Mouse (Mus musculus): ENCODE measurements around the gene Arid1a. TPM values are rescaled to one million over a fixed set of nuclear protein-coding genes. Genes with fewer than 3 reads are reported as not detected.

The Arid1a gene
- total RNA-seq (2014; fragmentation: Nextera tagmentation) (224 and 240 TPM in 2 replicates), total RNA-seq (2017) (21.4 and 22.2 TPM in 2 replicates), polyA plus RNA-seq (2012) (124 and 205 TPM in 2 replicates)

- ATAC-seq (ENCODE audit: extremely low read depth, insufficient number of reproducible peaks, low FRiP score, poor library complexity, severe bottlenecking) (peak; percentile 59), DNase-seq (ENCODE audit: low spot score) (peak; percentile 65)
- Histone ChIP-seq H3K27me3 (ENCODE audit: insufficient read depth, low read length) (0 out of 2 replicates have a peak, but pooled peaks cover 3% of the 10 kb centered on the region), H3K36me3 (replicated peaks) (peaks cover 4% of the 10 kb centered on the region), H3K4me1 (ENCODE audit: insufficient read depth, low read depth, low read length) (peaks cover 46% of the 10 kb centered on the region), H3K4me3 (ENCODE audit: low read depth, low read length) (peak within 1 kb of the TSS; percentile 78), H3K9me3 (replicated peaks) (no peaks in the 10 kb centered on the region)
- no peak for TF ChIP-seq GATA2 (IDR thresholded peaks at IDR 0.05; ENCODE audit: borderline replicate concordance, low read depth, low read length)
- TF ChIP-seq TAL1 (conservative IDR thresholded peaks at IDR 0.05; ENCODE audit: low read depth, low read length), result no peak
- TF ChIP-seq POLR2AphosphoS5 (IDR thresholded peaks at IDR 0.05; ENCODE audit: insufficient replicate concordance, low read depth, low read length), result no peak
- TF ChIP-seq CTCF (IDR thresholded peaks at IDR 0.05; ENCODE audit: low read depth, low read length), result no peak
- TF ChIP-seq GATA1 (IDR thresholded peaks at IDR 0.05; ENCODE audit: borderline replicate concordance, low read length), result no peak
Measured at GRCm38 (mm10) chr4:133756514-133757268, at the start of gene Arid1a. Gene Arid1a (minus strand): TSS chr4:133756769.

- no peak for TF ChIP-seq POLR2AphosphoS5 (IDR thresholded peaks at IDR 0.05; ENCODE audit: insufficient replicate concordance, low read depth, low read length)
- no peak for TF ChIP-seq TAL1 (conservative IDR thresholded peaks at IDR 0.05; ENCODE audit: low read depth, low read length)
- TF ChIP-seq GATA1 (IDR thresholded peaks at IDR 0.05; ENCODE audit: borderline replicate concordance, low read length), result no peak
- no peak for TF ChIP-seq GATA2 (IDR thresholded peaks at IDR 0.05; ENCODE audit: borderline replicate concordance, low read depth, low read length)
- TF ChIP-seq CTCF (IDR thresholded peaks at IDR 0.05; ENCODE audit: low read depth, low read length), result no peak
- ATAC-seq (ENCODE audit: extremely low read depth, insufficient number of reproducible peaks, low FRiP score, poor library complexity, severe bottlenecking), result no peak
- Histone ChIP-seq H3K9me3 (replicated peaks) (no peaks in the 10 kb centered on the region), H3K36me3 (replicated peaks) (no peaks in the 10 kb centered on the region), H3K27me3 (ENCODE audit: insufficient read depth, low read length) (no peaks in the 10 kb centered on the region), H3K4me3 (ENCODE audit: low read depth, low read length) (no peak overlapping the region), H3K4me1 (ENCODE audit: insufficient read depth, low read depth, low read length) (peaks cover 7% of the 10 kb centered on the region)
- no peak for DNase-seq (ENCODE audit: low spot score)
Measured at GRCm38 (mm10) chr4:133804401-133805263, 48.1 kb upstream of the Arid1a start.

GRCm38 (mm10) chr4:133800589-133800988 lies 44.0 kb upstream of the Arid1a start:
- no peaks in the 10 kb centered on the region for H3K9me3 ChIP-seq (replicated peaks)
- peaks cover 9% of the 10 kb centered on the region for H3K27me3 ChIP-seq (ENCODE audit: insufficient read depth, low read length)
- H3K4me1 ChIP-seq (ENCODE audit: insufficient read depth, low read depth, low read length), result peaks cover 7% of the 10 kb centered on the region
- no peak for TF ChIP-seq TAL1 (conservative IDR thresholded peaks at IDR 0.05; ENCODE audit: low read depth, low read length)
- no peak for TF ChIP-seq POLR2AphosphoS5 (IDR thresholded peaks at IDR 0.05; ENCODE audit: insufficient replicate concordance, low read depth, low read length)
- TF ChIP-seq GATA2 (IDR thresholded peaks at IDR 0.05; ENCODE audit: borderline replicate concordance, low read depth, low read length), result no peak
- TF ChIP-seq GATA1 (IDR thresholded peaks at IDR 0.05; ENCODE audit: borderline replicate concordance, low read length), result no peak
- TF ChIP-seq CTCF (IDR thresholded peaks at IDR 0.05; ENCODE audit: low read depth, low read length), result no peak
- ATAC-seq (ENCODE audit: extremely low read depth, insufficient number of reproducible peaks, low FRiP score, poor library complexity, severe bottlenecking) (no peak), DNase-seq (ENCODE audit: low spot score) (no peak)
- no peaks in the 10 kb centered on the region for H3K36me3 ChIP-seq (replicated peaks)
- no peak overlapping the region for H3K4me3 ChIP-seq (ENCODE audit: low read depth, low read length)

- no peaks in the 10 kb centered on the region for H3K9me3 ChIP-seq (replicated peaks)
- no peak for ATAC-seq (ENCODE audit: extremely low read depth, insufficient number of reproducible peaks, low FRiP score, poor library complexity, severe bottlenecking)
Measured at GRCm38 (mm10) chr4:133793269-133793668, 36.7 kb upstream of the Arid1a start.

GRCm38 (mm10) chr4:133774570-133775554 lies 18.3 kb upstream of the Arid1a start:
- DNase-seq (ENCODE audit: low spot score), result no peak
- TF ChIP-seq GATA2 (IDR thresholded peaks at IDR 0.05; ENCODE audit: borderline replicate concordance, low read depth, low read length) (no peak), POLR2AphosphoS5 (IDR thresholded peaks at IDR 0.05; ENCODE audit: insufficient replicate concordance, low read depth, low read length) (no peak), CTCF (IDR thresholded peaks at IDR 0.05; ENCODE audit: low read depth, low read length) (no peak), GATA1 (IDR thresholded peaks at IDR 0.05; ENCODE audit: borderline replicate concordance, low read length) (no peak), TAL1 (conservative IDR thresholded peaks at IDR 0.05; ENCODE audit: low read depth, low read length) (no peak)
- Histone ChIP-seq H3K4me3 (ENCODE audit: low read depth, low read length) (no peak overlapping the region), H3K27me3 (ENCODE audit: insufficient read depth, low read length) (peaks cover 31% of the 10 kb centered on the region), H3K9me3 (replicated peaks) (no peaks in the 10 kb centered on the region), H3K36me3 (replicated peaks) (no peaks in the 10 kb centered on the region), H3K4me1 (ENCODE audit: insufficient read depth, low read depth, low read length) (peaks cover 4% of the 10 kb centered on the region)
- ATAC-seq (ENCODE audit: extremely low read depth, insufficient number of reproducible peaks, low FRiP score, poor library complexity, severe bottlenecking), result no peak

More at GRCm38 (mm10) chr4:133793269-133793668, 36.7 kb upstream of the Arid1a start:
- peaks cover 40% of the 10 kb centered on the region for H3K27me3 ChIP-seq (ENCODE audit: insufficient read depth, low read length)
- H3K36me3 ChIP-seq (replicated peaks), result no peaks in the 10 kb centered on the region
- no peaks in the 10 kb centered on the region for H3K4me1 ChIP-seq (ENCODE audit: insufficient read depth, low read depth, low read length)
- no peak for DNase-seq (ENCODE audit: low spot score)
- TF ChIP-seq TAL1 (conservative IDR thresholded peaks at IDR 0.05; ENCODE audit: low read depth, low read length) (no peak), CTCF (IDR thresholded peaks at IDR 0.05; ENCODE audit: low read depth, low read length) (no peak)
- no peak overlapping the region for H3K4me3 ChIP-seq (ENCODE audit: low read depth, low read length)
